Mouse (Mus musculus) mature B cell (primary cell): ENCODE measurements around the gene Lims1.

Experiments
- in situ Hi-C: fragments of 300-500 bp; cut with MboI; formaldehyde crosslinking; loops from 2 replicates; pipeline ENCODE4 v1.14.3; 2019

Lims1 gene

GRCm38 (mm10) chr10:58383761-58384160, 60.5 kb downstream of the Lims1 start:
- in situ Hi-C loops: no loop called here

- in situ Hi-C loops: no loop called here
These were observed 62.4 kb downstream of the Lims1 start for GRCm38 (mm10) chr10:58385629-58386028.

DNA sequence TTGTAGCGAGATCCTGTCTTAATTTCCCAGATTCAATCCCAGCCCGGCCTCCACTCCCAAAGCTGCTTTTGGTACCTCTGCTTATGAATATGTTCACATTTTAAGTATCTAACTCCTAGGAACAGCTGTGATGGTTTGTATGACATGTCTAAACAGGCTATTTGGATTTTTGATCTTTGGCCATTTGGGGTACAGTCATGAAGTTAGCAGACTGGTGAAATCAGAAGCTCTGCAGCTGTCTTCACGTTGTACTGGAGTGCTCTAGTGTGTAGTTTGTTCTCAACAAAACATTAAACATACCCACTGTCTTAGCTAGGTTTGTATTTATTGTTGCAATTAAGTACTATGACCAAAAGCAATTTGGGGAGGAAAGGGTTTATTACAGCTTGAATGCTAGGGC, 63.7 kb downstream of the Lims1 start:
- in situ Hi-C loops: no loop called here

DNA sequence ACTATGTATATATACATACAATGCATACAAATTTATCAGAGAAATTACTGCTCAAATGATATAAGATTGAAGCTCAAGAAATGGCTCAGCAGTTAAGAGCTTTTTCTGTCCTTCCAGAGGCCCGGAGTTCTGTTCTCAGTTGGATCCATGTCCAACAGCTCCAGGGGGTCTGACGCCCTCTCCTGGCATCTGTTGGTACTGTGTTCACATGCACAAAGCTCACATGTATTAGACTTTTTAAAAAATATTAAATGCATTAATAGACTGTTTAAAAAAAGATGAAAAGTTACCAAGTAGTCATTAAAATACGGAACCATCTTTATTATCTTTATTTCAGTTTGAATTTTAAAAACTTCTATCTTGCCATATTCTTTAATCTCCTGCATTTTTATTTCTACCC, 65.4 kb downstream of the Lims1 start:
- in situ Hi-C loops: no loop called here

GRCm38 (mm10) chr10:58389151-58389550, 65.9 kb downstream of the Lims1 start:
- in situ Hi-C loops: no loop called here

- in situ Hi-C loops: no loop called here
These were observed 69.2 kb downstream of the Lims1 start for GRCm38 (mm10) chr10:58392435-58392834.

- in situ Hi-C loops: no loop called here
These were observed 70.1 kb downstream of the Lims1 start for GRCm38 (mm10) chr10:58393026-58394014.

DNA sequence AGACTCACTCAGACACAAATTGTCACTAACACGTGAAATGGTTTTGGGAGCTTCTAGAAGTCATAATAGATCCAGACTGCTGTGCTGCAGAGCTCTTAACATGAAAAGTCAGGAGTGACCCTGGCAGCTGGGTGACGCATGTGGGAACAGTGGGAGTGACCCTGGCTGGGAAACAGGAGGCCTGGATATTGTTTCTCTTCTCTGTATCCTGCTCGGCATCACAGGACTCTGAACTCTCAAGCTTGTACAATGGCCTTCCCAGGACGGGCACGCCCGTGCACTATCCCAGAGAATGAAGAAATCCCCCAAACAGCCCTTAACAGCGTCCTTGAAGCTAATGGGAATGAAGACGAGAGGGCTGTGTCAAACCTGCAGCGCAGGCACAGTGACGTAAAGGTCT, 70.9 kb downstream of the Lims1 start:
- in situ Hi-C loops: no loop called here

DNA sequence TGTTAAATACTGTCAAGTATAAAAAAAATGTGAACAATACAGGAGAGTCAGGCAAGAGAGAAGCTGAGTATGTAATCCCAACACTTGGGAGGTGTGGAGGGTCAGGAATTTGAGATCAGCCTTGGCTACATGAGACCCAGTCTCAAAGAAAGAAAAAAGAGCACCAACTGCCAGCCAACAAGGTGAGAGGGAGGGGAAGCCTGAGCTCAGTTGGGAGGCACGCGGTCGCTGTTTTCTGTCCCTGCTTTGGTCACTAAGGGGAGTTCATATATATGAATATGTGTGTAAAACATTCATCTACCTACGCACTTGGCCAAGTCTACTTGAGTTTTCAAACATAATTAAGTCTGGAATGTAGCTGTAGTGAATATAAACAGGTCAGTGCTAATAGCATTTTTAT, 72.0 kb downstream of the Lims1 start:
- in situ Hi-C loops: no loop called here

GRCm38 (mm10) chr10:58395723-58396122, 72.5 kb downstream of the Lims1 start:
- in situ Hi-C loops: no loop called here

- in situ Hi-C loops: no loop called here
These were observed 73.3 kb downstream of the Lims1 start for GRCm38 (mm10) chr10:58396600-58396999.

DNA sequence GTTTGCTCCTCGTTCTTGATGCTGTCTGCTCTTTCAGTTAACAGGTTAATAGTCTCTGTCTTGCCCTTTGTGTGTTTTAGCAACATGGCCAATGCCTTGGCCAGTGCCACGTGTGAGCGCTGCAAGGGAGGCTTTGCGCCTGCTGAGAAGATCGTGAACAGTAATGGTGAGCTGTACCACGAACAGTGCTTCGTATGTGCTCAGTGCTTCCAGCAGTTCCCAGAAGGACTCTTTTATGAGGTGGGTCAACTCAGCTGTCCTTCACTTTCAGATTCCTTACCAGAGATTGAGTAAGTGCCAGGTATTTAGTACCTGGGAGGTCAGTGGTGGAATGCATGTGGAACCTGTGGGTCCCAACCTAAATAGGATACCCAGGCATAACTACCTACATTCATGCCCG, 75.7 kb downstream of the Lims1 start:
- in situ Hi-C loops: no loop called here

DNA sequence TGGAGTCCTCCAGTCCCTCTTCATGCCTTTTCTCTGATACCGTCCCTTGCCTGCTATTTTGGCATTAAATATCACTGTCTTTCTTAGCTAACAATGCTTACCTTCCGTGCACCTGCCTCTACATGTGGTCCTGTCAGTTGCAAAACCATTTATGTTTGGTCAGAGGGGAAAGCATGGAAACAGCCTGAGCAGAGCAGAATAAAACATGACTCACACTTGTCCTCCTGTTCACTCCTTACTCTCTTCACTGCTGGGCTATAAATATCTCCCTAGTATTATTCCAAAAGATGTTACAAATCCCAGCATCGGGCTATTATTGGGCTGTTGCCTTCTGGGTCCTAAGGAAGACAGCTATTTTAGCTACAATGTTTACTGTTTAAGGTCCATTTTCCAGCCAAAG, 78.6 kb downstream of the Lims1 start:
- in situ Hi-C loops: no loop called here

DNA sequence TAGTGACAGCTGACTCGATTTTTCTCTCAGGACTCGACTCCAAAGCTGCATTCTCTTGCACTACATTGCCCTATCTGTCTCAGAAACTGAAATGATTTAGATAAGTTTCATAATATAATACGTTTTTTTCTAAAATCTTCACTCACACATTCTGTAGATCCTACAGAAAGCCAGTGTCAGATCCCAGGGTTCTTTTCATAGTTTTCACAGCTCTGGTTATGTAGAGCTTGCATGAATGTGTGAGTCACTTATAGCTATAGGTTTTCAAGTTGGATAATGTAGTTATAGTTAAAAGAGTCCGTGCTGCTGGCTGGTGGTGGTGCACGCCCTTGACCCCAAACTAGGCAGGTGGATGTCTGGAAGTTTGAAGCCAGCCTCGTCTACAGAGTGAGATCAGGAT, 81.4 kb downstream of the Lims1 start:
- in situ Hi-C loops: no loop called here

- in situ Hi-C loops: no loop called here
These were observed 82.2 kb downstream of the Lims1 start for GRCm38 (mm10) chr10:58405285-58405948.

- in situ Hi-C loops: no loop called here
These were observed 82.7 kb downstream of the Lims1 start for GRCm38 (mm10) chr10:58405949-58406305.

DNA sequence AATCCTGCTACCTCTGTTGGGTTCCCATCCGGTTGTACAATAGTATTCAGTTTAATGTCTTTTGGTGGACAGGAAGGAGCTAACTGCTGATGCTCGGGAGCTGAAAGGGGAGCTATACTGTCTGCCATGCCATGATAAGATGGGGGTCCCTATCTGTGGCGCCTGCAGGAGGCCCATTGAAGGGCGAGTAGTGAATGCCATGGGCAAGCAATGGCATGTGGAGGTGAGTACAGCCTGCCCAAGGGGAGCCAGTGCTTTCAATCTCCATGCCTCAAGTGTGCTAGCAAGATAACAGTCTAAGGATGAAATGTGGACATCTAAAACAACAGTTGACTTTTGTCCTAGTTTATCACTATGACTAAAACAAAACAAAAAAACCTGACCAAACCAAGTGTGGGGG, 89.1 kb downstream of the Lims1 start:
- in situ Hi-C loops: no loop called here

DNA sequence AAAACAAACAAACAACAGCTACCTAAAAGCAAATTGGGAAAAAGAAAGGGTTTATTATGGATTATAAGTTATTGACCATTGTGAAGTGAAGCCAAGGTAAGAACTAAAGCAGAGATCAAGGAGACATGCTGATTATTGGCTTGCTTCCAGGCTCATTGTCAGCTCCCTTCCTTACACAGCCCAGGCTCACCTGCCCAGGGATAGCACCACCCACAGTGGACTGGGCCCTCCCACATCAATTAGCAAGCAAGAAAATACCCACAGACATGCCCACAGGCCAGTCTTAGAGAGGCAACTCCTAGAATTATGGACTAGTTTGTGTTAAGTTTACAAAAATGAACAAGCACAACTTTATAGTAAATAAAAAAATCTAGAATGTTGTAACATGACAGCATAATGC, 89.6 kb downstream of the Lims1 start:
- in situ Hi-C loops: no loop called here

GRCm38 (mm10) chr10:58416702-58417101, 93.4 kb downstream of the Lims1 start:
- in situ Hi-C loops: no loop called here

DNA sequence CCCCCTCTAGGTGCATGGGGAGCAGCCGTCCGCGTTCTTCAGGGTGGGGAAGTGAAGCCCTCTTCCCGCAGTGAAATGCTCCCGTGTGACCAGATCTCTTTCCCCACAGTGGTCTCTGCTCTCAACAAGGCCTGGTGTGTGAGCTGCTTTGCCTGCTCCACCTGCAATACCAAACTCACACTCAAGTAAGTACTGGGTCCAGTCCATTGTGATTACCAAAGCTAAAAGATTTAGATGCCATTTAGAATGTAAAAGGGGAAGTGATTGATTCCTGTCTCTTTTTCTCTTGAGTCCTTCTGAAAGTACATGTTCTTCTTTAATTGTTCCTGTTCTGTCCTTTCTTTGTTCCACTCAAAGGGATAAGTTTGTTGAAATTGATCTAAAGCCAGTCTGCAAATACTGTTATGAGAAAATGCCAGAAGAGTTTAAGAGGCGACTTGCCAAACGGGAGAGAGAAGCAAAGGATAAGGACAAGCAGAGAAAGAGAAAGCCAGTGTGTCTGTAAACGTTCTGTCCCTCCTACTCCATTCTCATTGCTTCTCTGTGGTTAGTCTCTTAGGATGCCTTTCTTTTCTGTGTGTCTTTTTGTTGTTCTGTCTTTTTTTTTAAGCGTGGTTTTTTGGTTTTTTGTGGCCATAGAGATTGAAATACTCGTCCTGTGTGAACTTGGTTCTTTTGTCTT, 95.2 kb downstream of the Lims1 start:
- in situ Hi-C loops: no loop called here

GRCm38 (mm10) chr10:58427930-58428329, 104.7 kb downstream of the Lims1 start:
- in situ Hi-C loops: no loop called here

DNA sequence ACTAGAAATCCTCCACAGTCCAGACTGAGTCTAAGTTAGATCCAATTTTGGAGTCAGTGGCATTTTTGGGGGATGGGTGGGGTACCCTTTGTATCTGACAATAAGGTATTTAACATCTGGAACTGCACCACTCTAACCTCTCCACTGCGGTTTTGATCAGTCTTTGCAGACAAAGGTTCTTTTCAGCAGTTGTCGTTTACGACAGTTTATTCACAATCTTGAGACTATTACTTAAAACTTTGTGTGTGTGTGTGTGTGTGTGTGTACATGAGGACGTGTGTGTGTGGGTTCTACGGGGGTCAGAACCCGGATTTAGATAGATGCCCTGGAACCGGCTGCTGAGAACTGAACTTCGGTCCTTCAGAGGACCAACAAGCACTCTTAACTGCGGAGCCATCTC, 122.6 kb downstream of the Lims1 start:
- in situ Hi-C loops: no loop called here
